Mouse (Mus musculus) erythroblast, embryonic 14.5 days (primary cell): ENCODE results near the gene Sord.

Source experiments
- GATA1 ChIP-seq: IDR thresholded peaks from 2 replicates; pipeline ENCODE4 v1.6.1; 2012; ENCODE audit warnings: low read length, inconsistent platforms, mixed read lengths
- TAL1 ChIP-seq: IDR thresholded peaks from 3 replicates; pipeline ENCODE4 v1.6.1; 2012; ENCODE audit warnings: low read length, inconsistent platforms, mixed read lengths

GRCm38 (mm10) chr2:122221378-122221777, 13.2 kb upstream of the Sord start:
- TF ChIP-seq GATA1 (no peak), TAL1 (no peak)
